Mouse (Mus musculus): Measurements from ENCODE around the gene Mindy3.

GRCm38 (mm10) chr2:12438181-12438580 is 18.9 kb upstream of the Mindy3 start:
- peak; percentile 20; the same call in 1 of the 2 replicates for TF ChIP-seq CTCF (conservative IDR thresholded peaks at IDR 0.05; ENCODE audit: insufficient read depth, insufficient read length, low read depth, low read length)
- TF ChIP-seq POLR2A (IDR thresholded peaks at IDR 0.05; ENCODE audit: low read depth, low read length): no peak

All from kidney, adult 2 months (tissue).